Mouse (Mus musculus) midbrain, postnatal 0 days (tissue): ENCODE measurements around the gene Synpo2. TPM values are rescaled to one million over a fixed set of nuclear protein-coding genes. Genes with fewer than 3 reads are reported as not detected.
A peak's percentile ranks its signal among the peaks of the same experiment; 100 is the strongest.

Source experiments
- ATAC-seq: fragments of 200-750 bp; cut with Nextera tagmentation; 2 replicates; pipeline ENCODE4 v1.8.0; 2017; ENCODE audit warnings: moderate number of reproducible peaks, mild to moderate bottlenecking, moderate TSS enrichment, moderate library complexity; ENCODE audit not compliant: low FRiP score
- DNase-seq: peaks from one replicate; pipeline ENCODE4 v3.0.0-alpha.2; 2015; ENCODE audit warnings: low spot score
- H3K27ac ChIP-seq: fragments of 300-500 bp; sonication (generic); 2 replicates; pipeline ENCODE4 v1.5.1; 2014; ENCODE audit warnings: low read depth, mild to moderate bottlenecking, low read length, mixed read lengths
- H3K27me3 ChIP-seq: fragments of 300-500 bp; sonication (generic); 2 replicates; pipeline ENCODE4 v1.6.1; 2014; ENCODE audit warnings: low read length, control low read depth, mixed read lengths; ENCODE audit not compliant: insufficient read depth
- H3K36me3 ChIP-seq: fragments of 300-500 bp; sonication (generic); 2 replicates; pipeline ENCODE4 v1.6.1; 2014; ENCODE audit warnings: low read length, control low read depth, mixed read lengths; ENCODE audit not compliant: insufficient read depth
- H3K4me1 ChIP-seq: fragments of 300-500 bp; sonication (generic); 2 replicates; pipeline ENCODE4 v1.6.1; 2014; ENCODE audit warnings: mild to moderate bottlenecking, control low read depth, antibody characterized with exemption, low read length, mixed read lengths; ENCODE audit not compliant: insufficient read depth
- H3K4me2 ChIP-seq: fragments of 300-500 bp; sonication (generic); 2 replicates; pipeline ENCODE4 v1.6.1; 2014; ENCODE audit warnings: low read depth, mild to moderate bottlenecking, low read length, mixed read lengths; ENCODE audit not compliant: poor library complexity, severe bottlenecking
- H3K4me3 ChIP-seq: fragments of 300-500 bp; sonication (generic); 2 replicates; pipeline ENCODE4 v1.5.1; 2014; ENCODE audit warnings: low read depth, mild to moderate bottlenecking, low read length, moderate library complexity
- H3K9ac ChIP-seq: fragments of 300-500 bp; sonication (generic); replicated peaks from 2 replicates; pipeline ENCODE4 v1.6.1; 2014; ENCODE audit warnings: mild to moderate bottlenecking, low read length, moderate library complexity, mixed read lengths; ENCODE audit not compliant: poor library complexity, severe bottlenecking
- H3K9me3 ChIP-seq: fragments of 300-500 bp; sonication (generic); 2 replicates; pipeline ENCODE4 v1.6.1; 2016; ENCODE audit warnings: low read length, control low read depth
- CTCF ChIP-seq: IDR thresholded peaks from 2 replicates; pipeline ENCODE4 v1.5.1; 2016; ENCODE audit warnings: antibody characterized with exemption, mild to moderate bottlenecking
- WGBS: fragments of 180-500 bp; shearing (Covaris S2); extraction: QIAGEN DNeasy Blood & Tissue Kit; methylation state at CpG from one replicate; pipeline ENCODE4 v1.1.7; 2014; 5-methylcytosine and 5-hydroxymethylcytosine counted together
- polyA plus RNA-seq: library from polyadenylated mRNA; unstranded; fragments of >200 nt; fragmentation: Nextera tagmentation; extraction: Ambion mirVana; gene quantifications from 2 replicates; pipeline ENCODE4 v1.2.1, GENCODE M21; 2015
- total RNA-seq: library from RNA; depleted of rRNA; stranded (reverse); fragments of >200 nt; gene quantifications from 2 replicates; pipeline ENCODE4 v1.2.3, GENCODE M21; 2014

Synpo2 gene
- total and polyA plus RNA-seq, 2 experiments from 2014 or later = 1.8 to 2.9 TPM

DNA sequence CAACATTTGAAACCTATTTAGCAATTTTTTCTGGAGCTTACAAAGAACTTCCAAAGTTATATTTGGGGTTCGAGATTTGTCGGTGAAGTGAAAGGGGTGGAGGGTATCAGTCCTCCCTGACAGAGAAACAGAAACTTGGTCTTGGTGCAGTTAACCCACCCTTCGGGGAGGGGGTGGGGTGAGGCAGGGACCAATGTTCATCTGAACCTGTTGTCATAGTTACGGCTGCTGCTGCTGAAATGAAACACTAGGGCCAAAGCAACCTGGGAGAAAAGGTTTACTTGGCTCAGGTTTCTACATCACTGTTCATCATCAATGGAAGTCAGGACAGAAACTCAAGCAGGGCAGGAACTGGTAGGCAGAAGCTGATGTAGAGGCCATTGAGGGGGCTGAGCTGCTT, 66.6 kb downstream of the Synpo2 start:
- Histone ChIP-seq H3K27ac (no peak overlapping the region), H3K4me3 (no peak overlapping the region), H3K4me2 (no peak overlapping the region), H3K9ac (no peak overlapping the region), H3K4me1 (no peaks in the 10 kb centered on the region), H3K27me3 (no peaks in the 10 kb centered on the region), H3K36me3 (no peaks in the 10 kb centered on the region), H3K9me3 (no peaks in the 10 kb centered on the region)
- TF ChIP-seq CTCF = no peak
- DNase-seq (no peak), ATAC-seq (no peak)
- 72% methylated on average over 4 of the region's 4 CpGs for WGBS

- Histone ChIP-seq H3K4me1 (no peaks in the 10 kb centered on the region), H3K27me3 (no peaks in the 10 kb centered on the region), H3K36me3 (no peaks in the 10 kb centered on the region), H3K9ac (no peak overlapping the region), H3K4me2 (no peak overlapping the region), H3K4me3 (no peak overlapping the region), H3K9me3 (no peaks in the 10 kb centered on the region), H3K27ac (no peak overlapping the region)
- DNase-seq (peak; percentile 75), ATAC-seq (no peak)
- WGBS = 10% methylated on average over 5 of the region's 5 CpGs
- peak; percentile 80 for TF ChIP-seq CTCF
These were observed 67.1 kb downstream of the Synpo2 start for GRCm38 (mm10) chr3:123168815-123169214.

- no peak overlapping the region for H3K4me2 ChIP-seq
- no peak overlapping the region for H3K9ac ChIP-seq
- ATAC-seq (no peak), DNase-seq (no peak)
- H3K9me3 ChIP-seq = no peaks in the 10 kb centered on the region
- no peaks in the 10 kb centered on the region for H3K36me3 ChIP-seq
- no peaks in the 10 kb centered on the region for H3K4me1 ChIP-seq
- H3K27ac ChIP-seq = no peak overlapping the region
- no peak overlapping the region for H3K4me3 ChIP-seq
- 71% methylated on average over 5 of the region's 5 CpGs for WGBS
- TF ChIP-seq CTCF = no peak
- H3K27me3 ChIP-seq = no peaks in the 10 kb centered on the region
These were observed 69.5 kb downstream of the Synpo2 start for GRCm38 (mm10) chr3:123166450-123166849.

DNA sequence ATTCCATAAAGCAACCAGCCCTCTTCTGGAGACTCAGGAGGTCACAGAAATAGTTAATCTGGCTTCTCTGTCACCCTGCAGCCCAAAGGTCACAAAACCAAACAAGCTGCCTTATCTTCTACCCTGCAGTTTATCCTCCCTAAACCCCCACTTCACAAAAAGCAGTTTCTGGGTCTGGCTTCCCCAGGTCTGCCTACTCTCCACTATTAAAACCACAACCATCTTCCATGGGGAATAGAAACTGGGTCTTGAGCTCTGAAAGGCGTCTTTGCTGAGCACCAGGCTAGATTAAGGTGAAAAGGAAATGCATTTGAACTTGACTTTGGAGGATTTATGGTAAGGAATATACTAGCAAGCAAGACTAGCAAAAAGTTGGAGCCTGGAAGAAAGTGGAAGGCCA, 71.8 kb downstream of the Synpo2 start:
- no peak for DNase-seq
- H3K9me3 ChIP-seq = no peaks in the 10 kb centered on the region
- no peaks in the 10 kb centered on the region for H3K4me1 ChIP-seq
- WGBS = 73% methylated on average over 1 of the region's 1 CpGs
- H3K27ac ChIP-seq = no peak overlapping the region
- H3K4me3 ChIP-seq = no peak overlapping the region
- H3K4me2 ChIP-seq = no peak overlapping the region
- no peak for ATAC-seq
- TF ChIP-seq CTCF = no peak
- no peak overlapping the region for H3K9ac ChIP-seq
- no peaks in the 10 kb centered on the region for H3K27me3 ChIP-seq
- no peaks in the 10 kb centered on the region for H3K36me3 ChIP-seq

GRCm38 (mm10) chr3:123163192-123163523, 72.8 kb downstream of the Synpo2 start:
- Histone ChIP-seq H3K36me3 (no peaks in the 10 kb centered on the region), H3K9ac (no peak overlapping the region), H3K4me2 (no peak overlapping the region), H3K27ac (no peak overlapping the region), H3K9me3 (no peaks in the 10 kb centered on the region), H3K27me3 (no peaks in the 10 kb centered on the region), H3K4me3 (no peak overlapping the region), H3K4me1 (no peaks in the 10 kb centered on the region)
- DNase-seq = no peak
- no peak for ATAC-seq
- TF ChIP-seq CTCF = no peak
- 58% methylated on average over 4 of the region's 4 CpGs for WGBS

- Histone ChIP-seq H3K27me3 (no peaks in the 10 kb centered on the region), H3K4me1 (no peaks in the 10 kb centered on the region), H3K4me3 (no peak overlapping the region), H3K27ac (no peak overlapping the region), H3K9ac (no peak overlapping the region), H3K4me2 (no peak overlapping the region), H3K36me3 (no peaks in the 10 kb centered on the region), H3K9me3 (no peaks in the 10 kb centered on the region)
- ATAC-seq = no peak
- WGBS = 41% methylated on average over 6 of the region's 6 CpGs
- TF ChIP-seq CTCF = no peak
- no peak for DNase-seq
These were observed 73.4 kb downstream of the Synpo2 start for GRCm38 (mm10) chr3:123162289-123163191.
